Mouse (Mus musculus): ENCODE data around the gene Myoz2. TPM values are rescaled to one million over a fixed set of nuclear protein-coding genes. Genes with fewer than 3 reads are reported as not detected.

The Myoz2 gene
- polyA plus RNA-seq (2012; rRNA removed) = 0.09 and 0.10 TPM in 2 replicates

DNA sequence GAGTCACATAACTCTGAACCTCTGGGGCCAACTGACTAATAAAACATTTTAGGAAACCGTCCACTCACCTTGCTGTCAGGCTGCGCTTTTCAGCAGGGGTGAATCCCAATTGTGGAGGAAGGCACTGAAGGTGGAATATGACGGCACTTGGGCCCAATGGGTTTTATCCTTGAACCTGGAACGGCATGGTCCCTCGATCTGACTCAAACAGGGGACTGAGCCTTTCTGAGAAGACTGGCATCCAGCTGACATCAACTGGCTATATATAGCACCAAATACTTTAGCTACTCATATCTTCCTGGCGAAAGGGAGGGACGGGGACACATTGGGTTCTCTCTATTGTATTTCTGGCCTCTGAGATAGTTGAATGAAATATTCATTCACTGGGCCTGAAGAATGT is at the start of gene Myoz2:
Gene Myoz2 (minus strand): TSS at position 264 of the 400 bp plus-strand sequence.
- no peak for DNase-seq (ENCODE audit: low spot score)

GRCm38 (mm10) chr3:123081665-123082064 is 46.9 kb upstream of the Myoz2 start:
- no peak for DNase-seq (ENCODE audit: low spot score)

DNA sequence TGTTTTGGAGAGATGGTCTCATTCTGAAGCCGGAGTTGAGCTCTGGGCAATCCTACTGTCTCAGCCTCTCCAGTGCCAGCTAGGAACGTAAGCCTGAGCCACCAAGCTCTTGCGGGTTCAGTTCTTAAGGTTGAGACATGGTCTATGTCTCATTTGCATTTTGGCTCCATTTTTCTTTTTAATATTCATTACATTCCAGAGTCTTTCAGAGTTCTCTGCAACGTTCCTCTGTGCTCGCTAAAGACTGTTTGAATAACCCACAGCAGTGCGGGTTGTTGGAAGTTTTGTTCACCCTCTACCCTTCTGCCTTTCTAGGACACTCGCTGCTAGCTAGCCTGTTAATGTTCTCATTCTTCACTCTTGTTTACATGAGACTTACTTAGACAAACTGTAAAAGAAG is 46.1 kb upstream of the Myoz2 start:
- DNase-seq (ENCODE audit: low spot score) = no peak

DNA sequence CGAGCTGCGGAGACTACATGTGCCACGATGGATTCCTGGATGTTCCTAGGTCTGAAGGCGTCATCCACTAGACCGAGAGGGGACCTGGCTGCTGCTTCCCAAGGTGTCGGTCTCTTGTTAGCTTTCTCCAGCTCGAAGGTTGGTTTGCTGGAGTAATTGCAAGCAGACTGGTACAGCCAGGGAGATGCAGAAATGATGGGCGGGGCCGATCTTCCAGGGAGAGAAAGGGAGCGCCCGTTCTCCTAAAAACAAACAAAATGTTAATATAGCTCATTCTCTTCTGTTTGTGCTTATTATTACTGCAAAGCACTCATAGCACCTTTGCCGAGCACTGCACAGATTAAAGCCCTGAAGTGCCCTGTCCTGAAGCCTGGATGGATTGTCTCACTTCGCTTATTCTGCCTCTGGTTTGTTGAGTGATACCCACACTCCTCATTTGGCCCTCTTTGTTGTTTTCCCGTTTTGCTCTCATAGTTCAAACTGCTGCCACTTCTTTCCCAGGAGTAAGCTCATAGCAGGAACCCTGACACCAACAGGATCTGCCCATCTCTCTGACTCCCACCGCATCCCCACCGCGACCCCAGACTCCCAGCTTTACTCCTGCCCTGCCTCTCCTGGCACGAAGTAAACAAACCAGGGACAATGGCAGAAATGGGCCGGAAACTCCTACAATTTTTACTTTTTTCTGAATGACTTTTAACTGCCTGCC is 45.4 kb upstream of the Myoz2 start:
- no peak for DNase-seq (ENCODE audit: low spot score)

DNA sequence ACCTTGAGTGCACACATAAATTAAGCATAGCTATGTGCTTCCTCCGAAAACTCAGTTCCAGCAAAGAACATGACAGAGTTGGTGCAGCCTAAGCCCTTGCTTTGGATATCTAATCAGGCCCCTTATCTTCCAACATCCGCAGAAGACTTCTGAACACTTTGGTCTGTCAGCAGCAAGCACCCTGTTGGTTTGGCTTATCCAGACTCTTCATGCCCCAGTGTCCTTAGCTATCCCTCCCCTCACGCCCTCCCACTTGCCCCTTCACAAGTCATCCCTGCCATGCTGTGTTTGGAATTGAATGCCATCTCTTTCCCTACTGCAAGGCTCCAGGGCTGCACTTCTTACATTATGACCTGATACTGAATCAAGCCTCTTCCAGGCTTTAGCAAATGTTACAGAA is 40.9 kb upstream of the Myoz2 start:
- DNase-seq (ENCODE audit: low spot score) = no peak

DNA sequence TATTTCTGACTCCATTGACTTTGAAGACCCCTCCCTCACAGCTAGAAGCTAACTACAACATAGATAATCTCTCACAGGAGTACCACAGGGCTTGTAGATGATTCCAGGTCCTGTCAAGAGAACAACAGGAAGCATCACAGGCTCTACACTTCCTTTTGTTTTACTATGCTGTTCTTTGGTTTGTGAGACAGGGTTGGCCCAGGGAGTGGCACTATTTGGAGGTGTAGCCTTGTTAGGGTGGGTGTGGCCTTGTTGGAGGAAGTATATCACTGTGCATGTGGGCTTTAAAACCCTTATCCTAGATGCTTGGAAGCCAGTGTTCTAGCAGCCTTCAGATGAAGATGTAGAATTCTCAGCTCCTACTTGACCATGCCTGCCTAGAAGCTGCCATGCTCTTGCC is 40.2 kb upstream of the Myoz2 start:
- no peak for DNase-seq (ENCODE audit: low spot score)

DNA sequence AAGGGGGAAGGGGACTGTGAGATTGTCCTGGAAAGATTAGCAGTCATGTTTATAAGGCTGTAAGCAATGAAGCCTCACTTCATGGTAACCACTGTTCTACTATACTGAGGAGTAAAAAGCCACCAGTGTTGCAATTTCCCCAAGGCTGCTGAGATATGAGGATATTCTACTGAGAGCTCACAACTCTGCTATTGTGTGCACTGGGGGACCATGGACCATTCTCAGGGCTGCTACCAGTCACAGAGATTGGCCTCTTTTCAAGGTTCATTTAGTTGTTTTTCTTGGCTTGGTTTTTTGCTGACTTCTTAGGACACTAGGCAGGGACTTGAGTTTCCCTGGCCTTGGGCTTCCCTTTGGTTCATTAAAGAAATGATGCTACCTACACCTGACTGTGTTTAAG is 38.5 kb upstream of the Myoz2 start:
- DNase-seq (ENCODE audit: low spot score) = no peak

GRCm38 (mm10) chr3:123072472-123072871 is 37.7 kb upstream of the Myoz2 start:
- no peak for DNase-seq (ENCODE audit: low spot score)

GRCm38 (mm10) chr3:123070996-123071395 is 36.2 kb upstream of the Myoz2 start:
- DNase-seq (ENCODE audit: low spot score) = no peak

DNA sequence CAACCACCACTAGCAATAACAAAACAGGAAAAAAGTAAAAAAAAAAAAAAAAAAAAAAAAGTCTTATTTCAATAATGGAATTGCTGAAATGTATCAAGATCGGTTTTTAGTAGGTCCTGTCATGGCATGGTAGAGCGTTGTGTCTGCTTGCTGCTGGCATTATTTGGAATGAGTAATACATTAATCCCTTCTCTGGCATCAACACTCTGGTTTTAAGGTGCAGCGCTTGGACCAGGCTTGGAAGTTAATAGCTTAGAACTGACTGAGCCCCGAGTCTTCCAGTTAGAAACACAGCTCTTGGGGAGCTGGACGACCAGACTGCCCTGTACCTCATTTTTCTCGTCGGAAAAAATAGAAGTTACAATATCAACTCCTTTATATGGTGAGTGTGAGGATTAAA is 32.0 kb upstream of the Myoz2 start:
- no peak for DNase-seq (ENCODE audit: low spot score)

- DNase-seq (ENCODE audit: low spot score) = no peak
These were observed 30.7 kb upstream of the Myoz2 start for GRCm38 (mm10) chr3:123065466-123065865.

- DNase-seq (ENCODE audit: low spot score) = no peak
These were observed 29.4 kb upstream of the Myoz2 start for GRCm38 (mm10) chr3:123064186-123064585.

DNA sequence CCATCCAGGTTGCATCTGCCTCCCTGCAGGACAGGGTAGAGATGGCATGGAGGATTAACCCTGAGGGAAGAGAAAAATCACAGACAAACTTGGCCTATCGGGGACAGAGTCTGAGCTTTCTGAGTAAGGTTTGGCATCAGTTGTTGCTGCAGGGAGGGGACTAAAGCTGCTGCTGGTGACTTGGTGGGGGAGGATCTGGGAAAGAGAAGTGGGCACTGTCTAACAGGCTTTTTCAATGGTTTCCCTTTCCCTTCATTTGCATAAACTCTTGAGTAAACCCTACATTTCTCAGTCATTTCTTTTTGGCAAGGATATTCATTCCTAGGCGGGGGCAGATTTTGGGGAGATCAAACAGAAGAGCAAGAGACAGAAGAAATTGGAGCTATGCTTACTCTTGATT is 27.1 kb upstream of the Myoz2 start:
- no peak for DNase-seq (ENCODE audit: low spot score)

GRCm38 (mm10) chr3:123058832-123059231 is 24.0 kb upstream of the Myoz2 start:
- no peak for DNase-seq (ENCODE audit: low spot score)

DNA sequence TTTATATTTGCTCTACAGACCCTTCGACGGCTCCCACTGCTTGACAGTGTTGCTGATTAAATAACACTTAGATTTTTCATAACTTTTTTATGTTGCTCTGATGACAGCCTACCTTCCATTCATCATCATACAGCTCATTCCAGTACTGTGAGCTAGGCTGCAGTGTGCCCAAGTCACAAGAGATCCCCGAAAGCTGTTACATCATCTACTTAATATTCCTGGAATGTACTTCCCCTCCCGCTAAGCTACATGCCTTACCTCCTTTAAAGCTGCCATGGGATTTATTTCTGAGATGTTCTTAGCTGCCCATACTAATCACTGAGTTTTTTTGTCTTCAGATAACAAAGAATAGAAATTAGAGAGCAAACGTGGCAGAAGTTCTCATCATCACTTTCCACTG is 19.4 kb upstream of the Myoz2 start:
- no peak for DNase-seq (ENCODE audit: low spot score)

GRCm38 (mm10) chr3:123053192-123053938 is 18.6 kb upstream of the Myoz2 start:
- DNase-seq (ENCODE audit: low spot score) = no peak

DNA sequence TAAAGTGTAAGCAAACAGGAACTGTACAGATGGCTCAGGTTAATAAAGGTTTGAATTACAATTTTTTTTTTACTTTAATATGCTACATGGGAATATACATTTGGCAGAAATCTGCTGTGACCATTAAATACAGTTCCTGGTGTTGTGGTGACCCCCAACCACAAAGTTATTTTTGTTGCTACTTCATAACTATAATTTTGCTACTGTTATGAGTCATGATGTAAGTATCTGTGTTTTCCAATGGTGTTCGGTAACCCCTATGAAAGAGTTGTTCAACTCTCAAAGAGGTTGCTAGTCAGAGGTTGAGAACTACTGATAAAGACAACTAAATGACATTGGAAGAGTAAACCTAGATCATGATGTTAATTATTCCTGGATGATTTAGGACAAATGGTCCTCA is 7.5 kb upstream of the Myoz2 start:
- DNase-seq (ENCODE audit: low spot score) = no peak

GRCm38 (mm10) chr3:123033804-123034203 is 1.0 kb downstream of the Myoz2 start:
- DNase-seq (ENCODE audit: low spot score) = no peak

- no peak for DNase-seq (ENCODE audit: low spot score)
These were observed 9.2 kb downstream of the Myoz2 start for GRCm38 (mm10) chr3:123025634-123026033.

DNA sequence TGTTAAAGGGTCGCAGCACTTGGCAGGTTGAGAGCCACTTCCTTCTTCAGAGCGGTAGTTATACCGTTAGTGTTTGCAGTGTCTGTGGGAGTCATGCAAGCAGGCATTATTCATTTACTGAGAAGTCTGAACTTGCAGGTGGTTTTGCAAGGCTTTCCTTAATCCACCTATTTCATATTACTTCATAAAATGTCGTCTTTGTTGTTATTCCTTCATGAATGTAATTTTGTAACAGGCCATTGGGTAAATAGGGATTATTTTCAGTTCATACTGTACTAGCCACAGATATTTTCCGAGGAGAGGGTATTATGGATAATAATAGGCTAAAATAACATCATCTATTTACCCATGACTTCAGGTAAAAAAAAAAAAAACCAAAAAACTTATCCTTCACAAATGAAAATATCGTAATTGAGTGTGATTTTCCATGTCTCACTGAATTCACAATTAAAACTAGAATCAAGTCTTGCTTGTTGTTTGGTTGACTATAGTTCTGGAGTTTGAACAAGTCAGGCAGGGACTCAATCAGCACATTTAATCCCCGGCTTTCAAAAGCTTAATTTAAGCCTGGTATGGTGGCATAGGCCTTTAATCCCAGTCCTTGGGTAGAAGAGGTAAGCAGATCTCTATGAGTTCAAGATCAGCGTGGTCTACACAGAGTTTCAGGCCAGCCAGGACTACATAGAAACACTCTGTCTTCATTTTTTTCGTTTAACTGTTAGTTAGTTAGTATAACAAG is 10.2 kb downstream of the Myoz2 start:
- DNase-seq (ENCODE audit: low spot score) = no peak

- no peak for DNase-seq (ENCODE audit: low spot score)
These were observed 16.0 kb downstream of the Myoz2 start for GRCm38 (mm10) chr3:123018792-123019191.

GRCm38 (mm10) chr3:123013476-123013875 is 21.3 kb downstream of the Myoz2 start:
- no peak for DNase-seq (ENCODE audit: low spot score)

DNA sequence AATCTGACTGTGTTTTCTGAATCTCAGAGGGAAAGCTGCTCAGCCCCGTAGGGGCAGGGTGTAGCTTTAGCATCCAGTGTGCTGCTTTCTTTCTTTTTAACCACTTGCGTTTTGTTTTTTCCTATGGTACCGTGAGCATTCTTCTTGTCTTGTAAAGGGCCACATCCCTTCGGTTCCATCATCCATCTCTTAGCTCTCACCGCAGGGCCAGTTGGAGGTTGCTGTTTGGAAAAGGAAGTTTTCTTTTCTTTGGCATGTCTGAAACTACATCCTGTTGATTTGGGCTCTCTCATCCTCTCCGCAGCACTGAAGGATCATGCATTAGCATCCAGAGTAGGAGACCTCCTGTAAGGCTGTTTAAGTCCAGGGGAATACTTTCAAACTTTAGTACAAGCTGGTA is 25.4 kb downstream of the Myoz2 start:
- DNase-seq (ENCODE audit: low spot score) = no peak

All from urinary bladder, adult 2 months (tissue).